Mouse (Mus musculus): ENCODE measurements at regions not wholly inside any gene's neighbourhood (a gene's known extent, or its start where the extent isn't known, plus 50 kb on each side); places are given as distances from the start of the nearest gene placed in this dataset.

DNA sequence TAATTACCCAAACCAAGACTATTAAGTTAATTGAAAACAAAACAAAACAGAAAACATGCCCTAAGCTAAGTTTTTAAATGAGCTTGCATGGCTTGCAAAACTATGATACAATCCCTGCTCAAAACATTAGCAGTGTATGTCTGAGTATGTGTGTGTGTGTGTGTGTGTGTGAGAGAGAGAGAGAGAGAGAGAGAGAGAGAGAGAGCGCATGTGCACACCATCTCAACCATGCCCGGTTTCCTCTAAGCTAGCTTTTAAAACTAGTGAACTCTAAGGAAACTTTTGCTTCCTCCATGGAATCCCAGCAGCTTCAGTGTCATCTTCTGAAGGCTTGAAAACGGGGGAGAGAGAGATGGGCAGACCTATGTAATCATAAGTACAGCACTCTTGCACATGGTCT is 114.3 kb downstream of the Rchy1 start:
- TF ChIP-seq CTCF (IDR thresholded peaks at IDR 0.05; ENCODE audit: borderline replicate concordance, control insufficient read depth, extremely low read depth, insufficient read depth, low read length, poor library complexity) (no peak), POLR2A (IDR thresholded peaks at IDR 0.05; ENCODE audit: control insufficient read depth, extremely low read depth, insufficient read depth, low read length, poor library complexity) (no peak)

All from thymus, adult 2 months (tissue).